Mouse (Mus musculus) bone marrow, adult 2 months (tissue): Measurements from ENCODE around the gene Gak.

Source experiments
- CTCF ChIP-seq: fragments of 200-500 bp; IDR thresholded peaks from 2 replicates; pipeline ENCODE4 v1.5.1; 2011; ENCODE audit warnings: low read length, control low read depth; ENCODE audit not compliant: control insufficient read depth, insufficient read depth
- POLR2A ChIP-seq: fragments of 200-500 bp; IDR thresholded peaks from 2 replicates; pipeline ENCODE4 v1.6.1; 2011; ENCODE audit warnings: low read depth, mild to moderate bottlenecking, control low read depth, low read length, borderline replicate concordance; ENCODE audit not compliant: control insufficient read depth

GRCm38 (mm10) chr5:108658611-108659010 lies 29.1 kb upstream of the Gak start:
- TF ChIP-seq CTCF (no peak), POLR2A (no peak)
